9 mouse cellular contexts compared by ENCODE assay signal in the genomic region with DNA sequence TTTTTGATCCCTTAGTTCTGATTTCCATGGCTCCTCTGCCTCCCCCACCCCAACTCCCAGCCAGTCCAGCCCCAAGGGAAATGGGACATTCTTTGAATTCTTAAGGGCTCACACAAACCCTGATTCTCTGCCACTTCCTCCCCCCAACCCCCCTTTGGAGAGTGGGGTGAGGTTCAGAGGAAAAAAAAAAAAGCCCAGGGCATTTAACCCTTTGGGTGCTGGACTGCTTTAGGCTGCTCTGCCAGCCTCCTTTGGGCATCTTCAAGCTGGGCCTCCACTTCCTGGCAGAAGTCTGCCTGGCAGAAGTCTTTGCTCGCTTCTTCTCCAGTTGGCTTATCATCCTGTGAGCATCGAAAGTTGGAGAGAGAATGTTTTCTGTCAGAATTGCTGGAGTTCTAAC. TPM values are rescaled to one million over a fixed set of nuclear protein-coding genes. Genes with fewer than 3 reads are reported as not detected.
DNase-seq lines count a peak whose midpoint lies in the region; ATAC-seq and TF ChIP-seq lines count a peak whose summit lies in the region.
"Had no signal": no experiment of that assay in that cellular context is flagged by ENCODE, and none has a peak within 500 bp of the region (broad histone marks: within the 10 kb centered on the region; RNA-seq: fewer than 3 reads in every experiment).

No protein-coding gene starts in this region.

- no peaks in the 10 kb centered on the region for H3K9me3 ChIP-seq in forebrain, embryonic 12.5 days
- H3K9me3 ChIP-seq in forebrain, embryonic 11.5 days (ENCODE audit: control insufficient read depth, low read length) = no peaks in the 10 kb centered on the region
- H3K9me3 ChIP-seq in limb, embryonic 14.5 days (ENCODE audit: control insufficient read depth, low read length) = no peaks in the 10 kb centered on the region
- no peaks in the 10 kb centered on the region for H3K9me3 ChIP-seq in stomach, embryonic 15.5 days

- H3K36me3 ChIP-seq in forebrain, embryonic 12.5 days (replicated peaks) = peaks cover 30% of the 10 kb centered on the region
- H3K36me3 ChIP-seq in forebrain, embryonic 11.5 days (ENCODE audit: control insufficient read depth, insufficient read depth, low read length) = no peaks in the 10 kb centered on the region
- peaks cover 55% of the 10 kb centered on the region for H3K36me3 ChIP-seq in limb, embryonic 14.5 days (ENCODE audit: control insufficient read depth, insufficient read depth, low read length)
- peaks cover 4% of the 10 kb centered on the region; the same call in 1 of the 2 replicates for H3K36me3 ChIP-seq in stomach, embryonic 15.5 days

- H3K27me3 ChIP-seq in forebrain, embryonic 12.5 days = no peaks in the 10 kb centered on the region
- H3K27me3 ChIP-seq in forebrain, embryonic 11.5 days (ENCODE audit: control insufficient read depth, insufficient read depth, low read length) = no peaks in the 10 kb centered on the region
- no peaks in the 10 kb centered on the region for H3K27me3 ChIP-seq in limb, embryonic 14.5 days (ENCODE audit: control insufficient read depth, insufficient read depth, low read length)
- no peaks in the 10 kb centered on the region for H3K27me3 ChIP-seq in stomach, embryonic 15.5 days (replicated peaks)

- H3K4me3 ChIP-seq in forebrain, embryonic 12.5 days (replicated peaks) = no peak overlapping the region
- no peak overlapping the region for H3K4me3 ChIP-seq in forebrain, embryonic 11.5 days (ENCODE audit: low read depth, low read length)
- H3K4me3 ChIP-seq in brown adipose tissue, adult 24 weeks (ENCODE audit: insufficient read depth, low read depth, low read length) = peak overlapping the region; percentile 6; the same call in 1 of the 2 replicates
- no peak overlapping the region for H3K4me3 ChIP-seq in limb, embryonic 14.5 days (replicated peaks; ENCODE audit: low read length)
- no peak overlapping the region for H3K4me3 ChIP-seq in stomach, embryonic 15.5 days (replicated peaks)

- no peak for DNase-seq in forebrain, embryonic 11.5 days (ENCODE audit: low spot score)
- DNase-seq in heart, postnatal 4 days = peak; percentile 64
- DNase-seq in limb, embryonic 14.5 days (ENCODE audit: low spot score) = peak; percentile 41
- no peak for DNase-seq in left cerebral cortex, adult 18-20 months (ENCODE audit: low spot score in 2 of 2)

- H3K4me2 ChIP-seq in forebrain, embryonic 12.5 days = no peak overlapping the region
- no peak overlapping the region for H3K4me2 ChIP-seq in forebrain, embryonic 11.5 days (ENCODE audit: low read depth, low read length, severe bottlenecking)
- H3K4me2 ChIP-seq in limb, embryonic 14.5 days (replicated peaks; ENCODE audit: low read depth, low read length, severe bottlenecking) = 0 out of 2 replicates have a peak overlapping the region, but pooled peaks have one; percentile 4
- H3K4me2 ChIP-seq in stomach, embryonic 15.5 days = no peak overlapping the region

- 62% methylated on average over 2 of the region's 2 CpGs for WGBS in forebrain, embryonic 12.5 days
- 64% methylated on average over 2 of the region's 2 CpGs for WGBS in forebrain, embryonic 11.5 days
- 80% methylated on average over 2 of the region's 2 CpGs for whole genome bisulfite sequencing in limb, embryonic 14.5 days
- WGBS in stomach, embryonic 15.5 days = 36% methylated on average over 2 of the region's 2 CpGs

- H3K27ac ChIP-seq in forebrain, embryonic 12.5 days = peak overlapping the region; percentile 51
- H3K27ac ChIP-seq in forebrain, embryonic 11.5 days (ENCODE audit: low read depth, low read length) = no peak overlapping the region; the same call in 1 of the 2 replicates
- H3K27ac ChIP-seq in brown adipose tissue, adult 24 weeks (replicated peaks; ENCODE audit: low read depth, low read length) = peak overlapping the region; percentile 91
- H3K27ac ChIP-seq in limb, embryonic 14.5 days (replicated peaks; ENCODE audit: low read depth, low read length) = no peak overlapping the region
- H3K27ac ChIP-seq in stomach, embryonic 15.5 days = peak overlapping the region; percentile 69
- H3K27ac ChIP-seq: liver, embryonic 14.5 days had no signal

- peaks cover 92% of the 10 kb centered on the region for H3K4me1 ChIP-seq in forebrain, embryonic 12.5 days
- H3K4me1 ChIP-seq in forebrain, embryonic 11.5 days (replicated peaks; ENCODE audit: control insufficient read depth, insufficient read depth, low read length) = peaks cover 56% of the 10 kb centered on the region
- H3K4me1 ChIP-seq in brown adipose tissue, adult 24 weeks (ENCODE audit: control insufficient read depth, insufficient read depth, insufficient read length, low read length) = peaks cover 76% of the 10 kb centered on the region
- H3K4me1 ChIP-seq in limb, embryonic 14.5 days (ENCODE audit: control insufficient read depth, insufficient read depth, low read length) = peaks cover 88% of the 10 kb centered on the region
- H3K4me1 ChIP-seq in stomach, embryonic 15.5 days = peaks cover 82% of the 10 kb centered on the region

- no peak overlapping the region for H3K9ac ChIP-seq in forebrain, embryonic 12.5 days
- H3K9ac ChIP-seq in forebrain, embryonic 11.5 days (ENCODE audit: low read length) = no peak overlapping the region
- no peak overlapping the region for H3K9ac ChIP-seq in limb, embryonic 14.5 days (ENCODE audit: low read depth, low read length, severe bottlenecking)
- H3K9ac ChIP-seq in stomach, embryonic 15.5 days = no peak overlapping the region
- H3K9ac ChIP-seq: liver, embryonic 14.5 days had no signal

- no peak for TF ChIP-seq POLR2A in limb, embryonic 14.5 days (IDR thresholded peaks at IDR 0.05; ENCODE audit: borderline replicate concordance, extremely low read depth, insufficient read depth, insufficient read length)

- ATAC-seq in forebrain, embryonic 12.5 days (ENCODE audit: low FRiP score) = no peak
- ATAC-seq in forebrain, embryonic 11.5 days (replicated peaks; ENCODE audit: low FRiP score) = no peak
- no peak for ATAC-seq in limb, embryonic 14.5 days (ENCODE audit: low FRiP score, low read depth)
- ATAC-seq in stomach, embryonic 15.5 days (ENCODE audit: insufficient read depth, low FRiP score, low read depth) = no peak
- ATAC-seq in megakaryocyte progenitor cell, adult 5-6 weeks (replicated peaks; ENCODE audit: poor library complexity) = no peak

RNA-seq across cellular contexts. Expression of gene Lasp1, which starts 9.3 kb away (rescaled TPM):
- 103 and 109 TPM in 2 replicates for polyA plus RNA-seq in forebrain, embryonic 12.5 days (2016; fragmentation: Nextera tagmentation; extraction: Ambion mirVana)
- 77.6 and 77.8 TPM in 2 replicates for polyA plus RNA-seq in forebrain, embryonic 11.5 days (2014; fragmentation: Nextera tagmentation; extraction: Ambion mirVana)
- polyA plus RNA-seq in brown adipose tissue, adult 24 weeks (2012; ENCODE audit: insufficient read depth, insufficient read length, missing spikeins) = 56.3 and 58.1 TPM in 2 replicates
- total RNA-seq in heart, postnatal 4 days (2021) = 10 to 100 TPM; 73.3 to 74.4 TPM
- 105 and 120 TPM in 2 replicates for polyA plus RNA-seq in limb, embryonic 14.5 days (2012; rRNA removed)
- polyA plus RNA-seq in limb, embryonic 14.5 days (2014; fragmentation: Nextera tagmentation; extraction: Ambion mirVana) = 95.7 and 103 TPM in 2 replicates
- polyA plus RNA-seq in stomach, embryonic 15.5 days (2015; fragmentation: Nextera tagmentation; extraction: Ambion mirVana) = 112 and 122 TPM in 2 replicates
- 100 to 1,000 TPM; 165 to 168 TPM for total RNA-seq in left cerebral cortex, adult 18-20 months (2021)
- total RNA-seq in megakaryocyte progenitor cell, adult 5-6 weeks (2015) = 40.1 and 47.2 TPM in 2 replicates
- 139 and 201 TPM in 2 replicates for total RNA-seq in megakaryocyte progenitor cell, adult 5-6 weeks (2017)

RNA-seq across cellular contexts. Expression of gene Rpl23, which starts 25.9 kb away (rescaled TPM):
- polyA plus RNA-seq in forebrain, embryonic 12.5 days (2016; fragmentation: Nextera tagmentation; extraction: Ambion mirVana) = 392 and 426 TPM in 2 replicates
- 400 and 454 TPM in 2 replicates for polyA plus RNA-seq in forebrain, embryonic 11.5 days (2014; fragmentation: Nextera tagmentation; extraction: Ambion mirVana)
- 268 and 348 TPM in 2 replicates for polyA plus RNA-seq in brown adipose tissue, adult 24 weeks (2012; ENCODE audit: insufficient read depth, insufficient read length, missing spikeins)
- 100 to 1,000 TPM; 738 to 764 TPM for total RNA-seq in heart, postnatal 4 days (2021)
- polyA plus RNA-seq in limb, embryonic 14.5 days (2012; rRNA removed) = 456 and 903 TPM in 2 replicates
- 730 and 764 TPM in 2 replicates for polyA plus RNA-seq in limb, embryonic 14.5 days (2014; fragmentation: Nextera tagmentation; extraction: Ambion mirVana)
- polyA plus RNA-seq in stomach, embryonic 15.5 days (2015; fragmentation: Nextera tagmentation; extraction: Ambion mirVana) = 502 and 526 TPM in 2 replicates
- total RNA-seq in left cerebral cortex, adult 18-20 months (2021) = 100 to 1,000 TPM; 351 to 356 TPM
- 1,765 and 1,897 TPM in 2 replicates for total RNA-seq in megakaryocyte progenitor cell, adult 5-6 weeks (2015)
- 1,416 and 1,747 TPM in 2 replicates for total RNA-seq in megakaryocyte progenitor cell, adult 5-6 weeks (2017)

RNA-seq across cellular contexts. Expression of gene 1700001P01Rik, which starts 32.4 kb away (rescaled TPM):
- 0.55 and 1.0 TPM in 2 replicates for polyA plus RNA-seq in forebrain, embryonic 12.5 days (2016; fragmentation: Nextera tagmentation; extraction: Ambion mirVana)
- 0.44 TPM in 1 of 2 replicates, not detected in the other for polyA plus RNA-seq in forebrain, embryonic 11.5 days (2014; fragmentation: Nextera tagmentation; extraction: Ambion mirVana)
- polyA plus RNA-seq in brown adipose tissue, adult 24 weeks (2012; ENCODE audit: insufficient read depth, insufficient read length, missing spikeins) = not detected in 2 replicates
- total RNA-seq in heart, postnatal 4 days (2021) = under 1 TPM in 1 of 2 experiments, not detected in 1; 0.45 TPM
- 0.34 TPM in 1 of 2 replicates, not detected in the other for polyA plus RNA-seq in limb, embryonic 14.5 days (2012; rRNA removed)
- 0.35 TPM in 1 of 2 replicates, not detected in the other for polyA plus RNA-seq in limb, embryonic 14.5 days (2014; fragmentation: Nextera tagmentation; extraction: Ambion mirVana)
- polyA plus RNA-seq in stomach, embryonic 15.5 days (2015; fragmentation: Nextera tagmentation; extraction: Ambion mirVana) = 0.37 and 0.60 TPM in 2 replicates
- total RNA-seq in left cerebral cortex, adult 18-20 months (2021) = 1 to 10 TPM in 1 of 2 experiments, under 1 TPM in 1; 0.98 to 1.1 TPM
- total RNA-seq in megakaryocyte progenitor cell, adult 5-6 weeks (2015) = 0.64 TPM in 1 of 2 replicates, not detected in the other
- total RNA-seq in megakaryocyte progenitor cell, adult 5-6 weeks (2017) = 0.30 TPM in 1 of 2 replicates, not detected in the other

RNA-seq across cellular contexts. Expression of gene B230217C12Rik, which starts 32.5 kb away (rescaled TPM):
- polyA plus RNA-seq in forebrain, embryonic 12.5 days (2016; fragmentation: Nextera tagmentation; extraction: Ambion mirVana) = 15.1 and 17.0 TPM in 2 replicates
- polyA plus RNA-seq in forebrain, embryonic 11.5 days (2014; fragmentation: Nextera tagmentation; extraction: Ambion mirVana) = 13.3 and 17.7 TPM in 2 replicates
- polyA plus RNA-seq in brown adipose tissue, adult 24 weeks (2012; ENCODE audit: insufficient read depth, insufficient read length, missing spikeins) = 0.59 and 2.0 TPM in 2 replicates
- total RNA-seq in heart, postnatal 4 days (2021) = under 1 TPM; 0.77 to 0.79 TPM
- polyA plus RNA-seq in limb, embryonic 14.5 days (2012; rRNA removed) = 12.4 and 13.3 TPM in 2 replicates
- 5.3 and 7.2 TPM in 2 replicates for polyA plus RNA-seq in limb, embryonic 14.5 days (2014; fragmentation: Nextera tagmentation; extraction: Ambion mirVana)
- 4.0 and 5.7 TPM in 2 replicates for polyA plus RNA-seq in stomach, embryonic 15.5 days (2015; fragmentation: Nextera tagmentation; extraction: Ambion mirVana)
- 10 to 100 TPM; 73.9 to 75.8 TPM for total RNA-seq in left cerebral cortex, adult 18-20 months (2021)
- 2.1 and 3.8 TPM in 2 replicates for total RNA-seq in megakaryocyte progenitor cell, adult 5-6 weeks (2015)
- 0.17 TPM in 2 replicates for total RNA-seq in megakaryocyte progenitor cell, adult 5-6 weeks (2017)

RNA-seq across cellular contexts. Expression of gene Cwc25, which starts 41.7 kb away (rescaled TPM):
- polyA plus RNA-seq in forebrain, embryonic 12.5 days (2016; fragmentation: Nextera tagmentation; extraction: Ambion mirVana) = 21.5 and 22.4 TPM in 2 replicates
- 16.3 and 19.5 TPM in 2 replicates for polyA plus RNA-seq in forebrain, embryonic 11.5 days (2014; fragmentation: Nextera tagmentation; extraction: Ambion mirVana)
- polyA plus RNA-seq in brown adipose tissue, adult 24 weeks (2012; ENCODE audit: insufficient read depth, insufficient read length, missing spikeins) = 5.8 and 7.1 TPM in 2 replicates
- total RNA-seq in heart, postnatal 4 days (2021) = 10 to 100 TPM; 10.8 to 11.7 TPM
- 20.6 and 22.0 TPM in 2 replicates for polyA plus RNA-seq in limb, embryonic 14.5 days (2012; rRNA removed)
- polyA plus RNA-seq in limb, embryonic 14.5 days (2014; fragmentation: Nextera tagmentation; extraction: Ambion mirVana) = 11.6 and 11.7 TPM in 2 replicates
- polyA plus RNA-seq in stomach, embryonic 15.5 days (2015; fragmentation: Nextera tagmentation; extraction: Ambion mirVana) = 14.8 and 16.8 TPM in 2 replicates
- total RNA-seq in left cerebral cortex, adult 18-20 months (2021) = 10 to 100 TPM; 18.7 to 19.9 TPM
- 8.8 and 9.3 TPM in 2 replicates for total RNA-seq in megakaryocyte progenitor cell, adult 5-6 weeks (2015)
- total RNA-seq in megakaryocyte progenitor cell, adult 5-6 weeks (2017) = 16.7 and 19.2 TPM in 2 replicates

Comparison
In these comparisons a context has a peak if more than half of its experiments do, and no peak if none do; other contexts are left out.
1. H3K27ac ChIP-seq: peak in forebrain, embryonic 12.5 days (single experiment), brown adipose tissue, adult 24 weeks (single experiment) and stomach, embryonic 15.5 days (single experiment); none in forebrain, embryonic 11.5 days (single experiment) and limb, embryonic 14.5 days (single experiment).
2. DNase-seq: peak in heart, postnatal 4 days (single experiment) and limb, embryonic 14.5 days (single experiment); none in forebrain, embryonic 11.5 days (single experiment) and left cerebral cortex, adult 18-20 months (0 of 2).